Mouse (Mus musculus) C2C12 (cell line): ENCODE measurements around the gene Nfam1. TPM values are rescaled to one million over a fixed set of nuclear protein-coding genes. Genes with fewer than 3 reads are reported as not detected.

Source experiments
- H3K27me3 ChIP-seq: one replicate; pipeline ENCODE4 v1.6.1; 2011; ENCODE audit not compliant: control insufficient read depth, insufficient read depth, insufficient read length
- H3K36me3 ChIP-seq: one replicate; pipeline ENCODE4 v1.6.1; 2011; ENCODE audit not compliant: control insufficient read depth, insufficient read depth
- H3K4me3 ChIP-seq: one replicate; pipeline ENCODE4 v1.5.1; 2011; ENCODE audit warnings: mild to moderate bottlenecking, control low read depth; ENCODE audit not compliant: poor library complexity, insufficient read depth, severe bottlenecking
- H3K79me2 ChIP-seq: one replicate; pipeline ENCODE4 v1.6.1; 2011; ENCODE audit not compliant: control insufficient read depth, insufficient read depth
- H3K79me3 ChIP-seq: one replicate; pipeline ENCODE4 v1.6.1; 2011; ENCODE audit warnings: low read depth, control low read depth
- H3ac ChIP-seq: one replicate; pipeline ENCODE3; 2011; ENCODE audit warnings: low read depth; ENCODE audit not compliant: control insufficient read depth, insufficient read length
- CEBPB ChIP-seq: IDR thresholded peaks from one replicate; pipeline ENCODE4 v1.6.1; 2011; ENCODE audit warnings: low read depth, mild to moderate bottlenecking, control low read depth, moderate library complexity
- CTCF ChIP-seq: IDR thresholded peaks from one replicate; pipeline ENCODE4 v1.5.1; 2011; ENCODE audit not compliant: control insufficient read depth, insufficient read depth, insufficient read length
- FOSL1 ChIP-seq: IDR thresholded peaks from one replicate; pipeline ENCODE4 v1.8.0; 2011; ENCODE audit warnings: mild to moderate bottlenecking, low read length; ENCODE audit not compliant: poor library complexity, insufficient read depth, severe bottlenecking
- MAX ChIP-seq: IDR thresholded peaks from one replicate; pipeline ENCODE4 v1.6.1; 2011; ENCODE audit warnings: mild to moderate bottlenecking, control low read depth
- MYOD1 ChIP-seq: IDR thresholded peaks from one replicate; pipeline ENCODE4 v1.6.1; 2011; ENCODE audit warnings: low read depth; ENCODE audit not compliant: control insufficient read depth, insufficient read length
- MYOG ChIP-seq: IDR thresholded peaks from one replicate; pipeline ENCODE4 v1.6.1; 2011; ENCODE audit not compliant: control insufficient read depth, insufficient read length; ENCODE audit errors: extremely low read depth
- USF1 ChIP-seq: IDR thresholded peaks from one replicate; pipeline ENCODE4 v1.6.1; 2011; ENCODE audit warnings: low read depth, mild to moderate bottlenecking, control low read depth, moderate library complexity
- long read RNA-seq, 2 experiments: library from polyadenylated mRNA; unstranded; transcript quantifications; one replicate each; pipeline ENCODE4 v2.0.0; 2019 to 2020
- polyA plus RNA-seq: library from polyadenylated mRNA; unstranded; fragments of >200 nt; fragmentation: generic; extraction: Trizol; gene quantifications from one replicate; pipeline ENCODE4 v1.2.1, GENCODE M21; 2012; ENCODE audit warnings: missing spikeins

Nfam1 gene
- 0.01 TPM for polyA plus RNA-seq
- long read RNA-seq, experiment 1, result 0 reads
- long read RNA-seq, experiment 2, partial matches to known transcripts, result 2 of 2 reads
- long read RNA-seq, experiment 2, other reads (novel, unspliced or antisense), result 0 of 2 reads

- Histone ChIP-seq H3K27me3 (peaks cover 84% of the 10 kb centered on the region), H3ac (no peak within 1 kb of the TSS), H3K4me3 (no peak within 1 kb of the TSS), H3K79me3 (no peaks in the 10 kb centered on the region), H3K36me3 (no peaks in the 10 kb centered on the region), H3K79me2 (no peaks in the 10 kb centered on the region)
- TF ChIP-seq MYOD1, result no peak
- TF ChIP-seq USF1, result no peak
- TF ChIP-seq CEBPB, result no peak
- no peak for TF ChIP-seq MAX
- TF ChIP-seq CTCF, result no peak
- TF ChIP-seq FOSL1, result no peak
- TF ChIP-seq MYOG, result no peak
These were observed at the start of gene Nfam1 for GRCm38 (mm10) chr15:83032981-83033541. TSS of gene Nfam1 (minus strand) at chr15:83033306.

- Histone ChIP-seq H3ac (no peak overlapping the region), H3K79me3 (no peaks in the 10 kb centered on the region), H3K36me3 (no peaks in the 10 kb centered on the region), H3K79me2 (no peaks in the 10 kb centered on the region), H3K27me3 (peaks cover 44% of the 10 kb centered on the region), H3K4me3 (no peak overlapping the region)
- TF ChIP-seq CEBPB (peak; percentile 77), MYOD1 (no peak)
These were observed 42.8 kb upstream of the Nfam1 start for GRCm38 (mm10) chr15:83075607-83076525.

GRCm38 (mm10) chr15:83074179-83074578 lies 41.1 kb upstream of the Nfam1 start:
- Histone ChIP-seq H3K36me3 (no peaks in the 10 kb centered on the region), H3K4me3 (no peak overlapping the region), H3K79me2 (no peaks in the 10 kb centered on the region), H3K27me3 (peaks cover 36% of the 10 kb centered on the region), H3ac (no peak overlapping the region), H3K79me3 (no peaks in the 10 kb centered on the region)
- TF ChIP-seq USF1 (no peak), CEBPB (no peak), CTCF (no peak), MYOD1 (no peak), MAX (no peak), FOSL1 (no peak), MYOG (no peak)

- Histone ChIP-seq H3ac (no peak overlapping the region), H3K79me2 (no peaks in the 10 kb centered on the region), H3K4me3 (no peak overlapping the region), H3K27me3 (peaks cover 17% of the 10 kb centered on the region), H3K36me3 (no peaks in the 10 kb centered on the region), H3K79me3 (no peaks in the 10 kb centered on the region)
- no peak for TF ChIP-seq USF1
- TF ChIP-seq MYOD1, result no peak
- TF ChIP-seq CEBPB, result no peak
- no peak for TF ChIP-seq MAX
- TF ChIP-seq MYOG, result no peak
- no peak for TF ChIP-seq CTCF
- TF ChIP-seq FOSL1, result no peak
These were observed 38.6 kb upstream of the Nfam1 start for GRCm38 (mm10) chr15:83071752-83072151.

- no peaks in the 10 kb centered on the region for H3K79me3 ChIP-seq
- no peaks in the 10 kb centered on the region for H3K79me2 ChIP-seq
- TF ChIP-seq MYOG, result no peak
- TF ChIP-seq FOSL1, result no peak
- TF ChIP-seq MYOD1, result no peak
- TF ChIP-seq CTCF, result no peak
- TF ChIP-seq CEBPB, result no peak
- no peak for TF ChIP-seq MAX
- TF ChIP-seq USF1, result no peak
- H3K4me3 ChIP-seq, result no peak overlapping the region
- no peak overlapping the region for H3ac ChIP-seq
- H3K27me3 ChIP-seq, result peaks cover 9% of the 10 kb centered on the region
- H3K36me3 ChIP-seq, result no peaks in the 10 kb centered on the region
These were observed 37.8 kb upstream of the Nfam1 start for GRCm38 (mm10) chr15:83070942-83071341.
